Mouse (Mus musculus) liver, embryonic 15.5 days (tissue): ENCODE results near the gene Tiparp. TPM values are rescaled to one million over a fixed set of nuclear protein-coding genes. Genes with fewer than 3 reads are reported as not detected.
A peak's percentile ranks its signal among the peaks of the same experiment; 100 is the strongest.

ENCODE experiments used
- ATAC-seq: fragments of 200-750 bp; cut with Nextera tagmentation; 2 replicates; pipeline ENCODE4 v1.8.0; 2017; ENCODE audit warnings: moderate number of reproducible peaks, mild to moderate bottlenecking, moderate library complexity; ENCODE audit not compliant: insufficient read depth
- H3K27ac ChIP-seq: fragments of 300-500 bp; sonication (generic); replicated peaks from 2 replicates; pipeline ENCODE4 v1.5.1; 2015; ENCODE audit warnings: mild to moderate bottlenecking, inconsistent platforms
- H3K27me3 ChIP-seq: fragments of 300-500 bp; sonication (generic); 2 replicates; pipeline ENCODE4 v1.6.1; 2015; ENCODE audit warnings: mild to moderate bottlenecking, inconsistent platforms
- H3K36me3 ChIP-seq: fragments of 300-500 bp; sonication (generic); replicated peaks from 2 replicates; pipeline ENCODE4 v1.6.1; 2015; ENCODE audit warnings: moderate library complexity, mild to moderate bottlenecking, inconsistent platforms
- H3K4me1 ChIP-seq: fragments of 300-500 bp; sonication (generic); replicated peaks from 2 replicates; pipeline ENCODE4 v1.6.1; 2015; ENCODE audit warnings: inconsistent platforms
- H3K4me2 ChIP-seq: fragments of 300-500 bp; sonication (generic); 2 replicates; pipeline ENCODE4 v1.6.1; 2015; ENCODE audit warnings: moderate library complexity, mild to moderate bottlenecking, inconsistent platforms
- H3K4me3 ChIP-seq: fragments of 300-500 bp; sonication (generic); replicated peaks from 2 replicates; pipeline ENCODE4 v1.5.1; 2015; ENCODE audit warnings: mild to moderate bottlenecking, inconsistent platforms
- H3K9ac ChIP-seq: fragments of 300-500 bp; sonication (generic); 2 replicates; pipeline ENCODE4 v1.6.1; 2015; ENCODE audit warnings: moderate library complexity, mild to moderate bottlenecking, inconsistent platforms
- H3K9me3 ChIP-seq: fragments of 300-500 bp; sonication (generic); replicated peaks from 2 replicates; pipeline ENCODE4 v1.6.1; 2016; ENCODE audit warnings: inconsistent platforms
- WGBS: fragments of 180-500 bp; shearing (Covaris S2); methylation state at CpG from one replicate; pipeline ENCODE4 v1.1.7; 2015; ENCODE audit warnings: mixed read lengths; ENCODE audit not compliant: insufficient replicate concordance; 5-methylcytosine and 5-hydroxymethylcytosine counted together
- polyA plus RNA-seq: library from polyadenylated mRNA; unstranded; fragments of >200 nt; fragmentation: Nextera tagmentation; extraction: Ambion mirVana; gene quantifications from 2 replicates; pipeline ENCODE4 v1.2.1, GENCODE M21; 2015

The Tiparp gene
- polyA plus RNA-seq, 1 experiment from 2014 or later: 6.6 TPM

GRCm38 (mm10) chr3:65585291-65585690, 57.1 kb downstream of the Tiparp start:
- WGBS: 71% methylated on average over 8 of the region's 8 CpGs
- Histone ChIP-seq H3K9me3 (no peaks in the 10 kb centered on the region), H3K4me2 (no peak overlapping the region), H3K9ac (no peak overlapping the region), H3K36me3 (no peaks in the 10 kb centered on the region), H3K4me3 (no peak overlapping the region), H3K4me1 (no peaks in the 10 kb centered on the region; the same call in 1 of the 2 replicates), H3K27ac (no peak overlapping the region), H3K27me3 (no peaks in the 10 kb centered on the region)
- no peak for ATAC-seq

DNA sequence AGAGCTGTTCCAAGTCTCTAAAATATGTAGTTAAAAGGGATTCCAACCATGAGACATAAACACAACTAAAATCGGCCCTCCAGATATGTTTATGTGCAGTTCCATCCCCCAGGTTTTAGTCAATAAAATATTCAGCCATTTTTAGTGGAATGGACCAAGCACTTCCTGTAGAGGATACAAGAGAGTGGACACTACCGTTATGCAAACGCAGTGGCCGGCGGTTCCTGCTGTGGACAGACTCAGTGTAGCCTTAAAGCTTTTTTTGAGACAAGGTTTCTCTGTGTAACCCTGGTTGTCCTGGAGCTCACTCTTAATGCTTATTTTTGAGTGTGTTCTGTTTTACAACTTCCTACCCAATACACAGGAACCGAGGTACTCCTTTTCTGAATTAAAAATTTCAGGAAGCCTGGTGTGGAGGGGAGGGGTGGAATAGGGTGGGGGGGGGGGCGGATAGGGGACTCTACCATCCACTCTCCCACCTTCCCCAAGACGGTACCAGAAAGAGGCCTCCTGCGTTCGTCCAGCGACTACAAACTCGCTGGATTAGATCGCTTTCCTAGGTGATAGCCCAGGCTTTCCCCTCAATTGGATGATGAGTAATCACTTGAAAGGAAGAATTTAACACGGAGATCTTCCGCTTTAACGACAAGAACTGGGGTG, 57.7 kb downstream of the Tiparp start:
- no peak overlapping the region for H3K9ac ChIP-seq
- no peaks in the 10 kb centered on the region for H3K27me3 ChIP-seq
- H3K4me1 ChIP-seq: no peaks in the 10 kb centered on the region
- H3K36me3 ChIP-seq: no peaks in the 10 kb centered on the region
- WGBS: 23% methylated on average over 16 of the region's 16 CpGs
- H3K27ac ChIP-seq: no peak overlapping the region
- peak overlapping the region; percentile 52 for H3K4me2 ChIP-seq
- ATAC-seq: no peak
- no peaks in the 10 kb centered on the region for H3K9me3 ChIP-seq
- H3K4me3 ChIP-seq: peak overlapping the region; percentile 25; the same call in 1 of the 2 replicates

GRCm38 (mm10) chr3:65586483-65586905, 58.3 kb downstream of the Tiparp start:
- 11% methylated on average over 16 of the region's 16 CpGs for WGBS
- no peaks in the 10 kb centered on the region for H3K4me1 ChIP-seq
- H3K36me3 ChIP-seq: no peaks in the 10 kb centered on the region
- no peak overlapping the region for H3K9ac ChIP-seq
- H3K4me2 ChIP-seq: peak overlapping the region; percentile 52
- H3K9me3 ChIP-seq: no peaks in the 10 kb centered on the region
- no peak overlapping the region for H3K27ac ChIP-seq
- ATAC-seq: no peak
- H3K4me3 ChIP-seq: peak overlapping the region; percentile 25; the same call in 1 of the 2 replicates
- no peaks in the 10 kb centered on the region for H3K27me3 ChIP-seq

DNA sequence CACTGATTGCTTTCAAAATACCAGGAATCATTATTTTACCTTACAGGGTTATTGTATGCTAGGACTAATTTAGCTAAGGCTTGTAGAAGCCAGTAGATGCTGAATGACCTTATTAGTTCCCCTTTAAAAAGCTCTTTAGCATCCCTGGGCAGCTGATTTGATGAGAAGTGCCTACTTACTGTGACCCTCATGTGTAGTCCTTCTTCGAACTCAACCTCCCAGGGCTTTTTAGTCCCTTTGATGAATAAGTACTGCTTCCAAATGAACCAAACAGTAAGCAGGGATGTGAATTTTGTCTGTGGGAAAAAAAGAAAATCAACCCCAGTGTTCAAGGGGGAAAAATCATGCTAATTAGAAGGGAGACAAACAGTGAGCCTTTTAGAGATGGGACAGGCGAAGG, 58.8 kb downstream of the Tiparp start:
- H3K4me3 ChIP-seq: no peak overlapping the region
- no peak overlapping the region for H3K4me2 ChIP-seq
- H3K27me3 ChIP-seq: no peaks in the 10 kb centered on the region
- WGBS: 56% methylated on average over 2 of the region's 2 CpGs
- ATAC-seq: no peak
- H3K27ac ChIP-seq: no peak overlapping the region
- no peaks in the 10 kb centered on the region for H3K36me3 ChIP-seq
- H3K9me3 ChIP-seq: no peaks in the 10 kb centered on the region
- no peaks in the 10 kb centered on the region for H3K4me1 ChIP-seq
- H3K9ac ChIP-seq: no peak overlapping the region

- 54% methylated on average over 3 of the region's 3 CpGs for WGBS
- Histone ChIP-seq H3K4me2 (no peak overlapping the region), H3K27ac (no peak overlapping the region), H3K4me3 (no peak overlapping the region), H3K4me1 (no peaks in the 10 kb centered on the region), H3K9ac (no peak overlapping the region), H3K9me3 (no peaks in the 10 kb centered on the region), H3K36me3 (no peaks in the 10 kb centered on the region), H3K27me3 (no peaks in the 10 kb centered on the region)
- no peak for ATAC-seq
These were observed 60.2 kb downstream of the Tiparp start for GRCm38 (mm10) chr3:65588424-65588823.

- Histone ChIP-seq H3K4me3 (no peak overlapping the region), H3K27ac (no peak overlapping the region), H3K36me3 (no peaks in the 10 kb centered on the region), H3K4me1 (no peaks in the 10 kb centered on the region), H3K4me2 (no peak overlapping the region), H3K27me3 (no peaks in the 10 kb centered on the region), H3K9me3 (no peaks in the 10 kb centered on the region), H3K9ac (no peak overlapping the region)
- 71% methylated on average over 6 of the region's 6 CpGs for WGBS
- ATAC-seq: no peak
These were observed 64.6 kb downstream of the Tiparp start for GRCm38 (mm10) chr3:65592850-65593249.

DNA sequence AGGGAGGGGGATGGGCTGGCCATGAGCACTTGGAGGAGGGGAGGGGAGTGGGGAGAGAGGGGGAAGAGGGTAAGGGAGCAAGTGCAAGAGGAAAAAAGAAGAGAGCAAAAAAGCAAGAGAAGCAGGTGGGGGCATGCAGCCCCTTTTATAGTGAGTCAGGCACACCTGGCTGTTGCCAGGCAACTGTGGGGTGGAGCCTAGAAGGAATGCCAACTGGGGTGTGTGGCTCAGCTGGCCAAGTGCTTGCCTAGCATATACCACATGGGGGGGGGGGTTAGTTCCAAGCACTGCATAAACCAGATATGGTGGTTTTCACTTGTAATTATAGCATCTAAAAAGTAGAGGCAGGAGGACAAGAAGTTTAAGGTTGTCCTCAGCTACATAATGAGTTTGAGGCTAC, 66.3 kb downstream of the Tiparp start:
- Histone ChIP-seq H3K4me1 (no peaks in the 10 kb centered on the region), H3K27ac (no peak overlapping the region), H3K4me2 (no peak overlapping the region), H3K36me3 (no peaks in the 10 kb centered on the region), H3K27me3 (no peaks in the 10 kb centered on the region), H3K9ac (no peak overlapping the region), H3K9me3 (no peaks in the 10 kb centered on the region), H3K4me3 (no peak overlapping the region)
- no peak for ATAC-seq

- no peaks in the 10 kb centered on the region for H3K36me3 ChIP-seq
- no peaks in the 10 kb centered on the region for H3K4me1 ChIP-seq
- H3K27ac ChIP-seq: no peak overlapping the region
- H3K27me3 ChIP-seq: no peaks in the 10 kb centered on the region
- H3K4me3 ChIP-seq: no peak overlapping the region
- no peak overlapping the region for H3K4me2 ChIP-seq
- no peak for ATAC-seq
- H3K9me3 ChIP-seq: no peaks in the 10 kb centered on the region
- WGBS: 66% methylated on average over 3 of the region's 3 CpGs
- no peak overlapping the region for H3K9ac ChIP-seq
These were observed 67.0 kb downstream of the Tiparp start for GRCm38 (mm10) chr3:65595196-65595595.

DNA sequence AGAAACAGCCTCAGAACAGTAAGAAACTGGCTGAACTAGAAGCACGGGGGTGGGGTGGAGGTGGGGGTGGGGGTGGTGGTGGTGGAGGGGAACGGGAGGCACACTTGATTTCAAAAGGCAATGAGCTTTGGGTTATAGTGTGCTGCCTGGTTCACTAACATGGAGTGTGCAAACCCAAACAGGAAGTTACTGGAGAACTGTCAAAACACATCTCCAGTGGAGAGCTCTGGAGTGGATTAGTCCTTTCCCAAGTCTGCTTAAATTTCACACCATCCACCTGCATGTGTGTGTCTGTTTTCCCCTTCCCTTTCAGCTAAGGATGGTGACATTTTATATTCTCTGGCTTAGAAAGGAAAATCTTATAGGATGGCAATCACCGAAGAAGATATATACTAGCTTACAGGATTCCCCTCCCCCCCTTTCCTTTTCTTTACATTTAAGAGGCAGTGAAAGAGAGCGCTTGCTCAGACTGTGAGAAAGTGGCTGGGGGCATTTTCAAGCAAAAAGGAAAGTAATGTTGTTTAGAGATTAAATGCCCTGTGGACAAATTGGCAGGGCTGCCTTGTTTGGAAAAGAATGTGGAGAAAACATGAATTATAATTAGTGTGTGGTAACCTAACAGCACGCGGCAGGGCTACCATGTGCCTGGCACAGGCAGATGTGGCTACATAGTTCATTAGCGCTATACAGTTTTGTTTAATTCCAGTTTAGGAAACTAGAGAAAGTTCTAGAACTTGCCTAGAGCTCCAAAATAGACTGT, 70.0 kb downstream of the Tiparp start:
- Histone ChIP-seq H3K27ac (no peak overlapping the region), H3K4me1 (no peaks in the 10 kb centered on the region), H3K9me3 (no peaks in the 10 kb centered on the region), H3K9ac (no peak overlapping the region), H3K36me3 (no peaks in the 10 kb centered on the region), H3K27me3 (no peaks in the 10 kb centered on the region), H3K4me3 (no peak overlapping the region), H3K4me2 (no peak overlapping the region)
- ATAC-seq: no peak
- WGBS: 52% methylated on average over 7 of the region's 7 CpGs

- Histone ChIP-seq H3K27ac (no peak overlapping the region), H3K4me1 (no peaks in the 10 kb centered on the region), H3K9me3 (no peaks in the 10 kb centered on the region), H3K4me2 (no peak overlapping the region), H3K27me3 (no peaks in the 10 kb centered on the region), H3K36me3 (no peaks in the 10 kb centered on the region), H3K4me3 (no peak overlapping the region), H3K9ac (no peak overlapping the region)
- WGBS: 66% methylated on average over 6 of the region's 6 CpGs
- no peak for ATAC-seq
These were observed 70.9 kb downstream of the Tiparp start for GRCm38 (mm10) chr3:65599151-65599550.

- ATAC-seq: no peak
- H3K9me3 ChIP-seq: no peaks in the 10 kb centered on the region
- H3K27me3 ChIP-seq: no peaks in the 10 kb centered on the region
- no peaks in the 10 kb centered on the region for H3K36me3 ChIP-seq
- H3K27ac ChIP-seq: no peak overlapping the region
- 53% methylated on average over 8 of the region's 8 CpGs for WGBS
- H3K4me3 ChIP-seq: no peak overlapping the region
- H3K9ac ChIP-seq: no peak overlapping the region
- H3K4me1 ChIP-seq: no peaks in the 10 kb centered on the region
- H3K4me2 ChIP-seq: no peak overlapping the region
These were observed 73.3 kb downstream of the Tiparp start for GRCm38 (mm10) chr3:65601291-65602050.
